Mouse (Mus musculus) heart, embryonic 12.5 days (tissue): ENCODE data around the gene Zfp872. TPM values are rescaled to one million over a fixed set of nuclear protein-coding genes. Genes with fewer than 3 reads are reported as not detected.
"Not testable (repeated sequence)": the region's sequence is repeated elsewhere in the genome, so short reads cannot be mapped to it uniquely, and the experiment has no call there.

ENCODE experiments used
- ATAC-seq: fragments of 200-750 bp; cut with Nextera tagmentation; 2 replicates; pipeline ENCODE4 v1.8.0; 2017; ENCODE audit warnings: moderate TSS enrichment, moderate library complexity; ENCODE audit not compliant: insufficient number of reproducible peaks, low FRiP score
- H3K27ac ChIP-seq: fragments of 300-500 bp; sonication (generic); 2 replicates; pipeline ENCODE4 v1.5.1; 2016; ENCODE audit warnings: mild to moderate bottlenecking, moderate library complexity; ENCODE audit not compliant: poor library complexity, severe bottlenecking
- H3K27me3 ChIP-seq: fragments of 300-500 bp; sonication (generic); replicated peaks from 2 replicates; pipeline ENCODE4 v1.6.1; 2016; ENCODE audit warnings: mild to moderate bottlenecking, moderate library complexity
- H3K36me3 ChIP-seq: fragments of 300-500 bp; sonication (generic); 2 replicates; pipeline ENCODE4 v1.6.1; 2016; ENCODE audit warnings: mild to moderate bottlenecking, moderate library complexity
- H3K4me1 ChIP-seq: fragments of 300-500 bp; sonication (generic); replicated peaks from 2 replicates; pipeline ENCODE4 v1.6.1; 2016; ENCODE audit warnings: mild to moderate bottlenecking
- H3K4me2 ChIP-seq: fragments of 300-500 bp; sonication (generic); 2 replicates; pipeline ENCODE4 v1.6.1; 2016; ENCODE audit warnings: mild to moderate bottlenecking, moderate library complexity
- H3K4me3 ChIP-seq: fragments of 300-500 bp; sonication (generic); 2 replicates; pipeline ENCODE4 v1.5.1; 2016; ENCODE audit warnings: mild to moderate bottlenecking
- H3K9ac ChIP-seq: fragments of 300-500 bp; sonication (generic); 2 replicates; pipeline ENCODE4 v1.6.1; 2016; ENCODE audit warnings: mild to moderate bottlenecking, moderate library complexity
- H3K9me3 ChIP-seq: fragments of 300-500 bp; sonication (generic); replicated peaks from 2 replicates; pipeline ENCODE4 v1.6.1; 2016; ENCODE audit warnings: mild to moderate bottlenecking, moderate library complexity
- WGBS: fragments of 180-500 bp; shearing (Covaris S2); methylation state at CpG from one replicate; pipeline ENCODE4 v1.1.7; 2016; 5-methylcytosine and 5-hydroxymethylcytosine counted together
- polyA plus RNA-seq: library from polyadenylated mRNA; unstranded; fragments of >200 nt; fragmentation: Nextera tagmentation; extraction: Ambion mirVana; gene quantifications from 2 replicates; pipeline ENCODE4 v1.2.1, GENCODE M21; 2016

Gene Zfp872
- 0.17 TPM in 1 of 2 replicates, not detected in the other for polyA plus RNA-seq

GRCm38 (mm10) chr9:22188025-22188611, at the start of gene Zfp872:
Gene Zfp872 (plus strand): TSS chr9:22188090.
- peak; percentile 48 for ATAC-seq
- Histone ChIP-seq H3K4me2 (peak within 1 kb of the TSS; percentile 78), H3K9ac (peak within 1 kb of the TSS; percentile 63), H3K27me3 (peaks cover 13% of the 10 kb centered on the region; the same call in 1 of the 2 replicates), H3K4me3 (peak within 1 kb of the TSS; percentile 45), H3K36me3 (no peaks in the 10 kb centered on the region), H3K4me1 (no peaks in the 10 kb centered on the region), H3K9me3 (peaks cover 26% of the 10 kb centered on the region), H3K27ac (no peak within 1 kb of the TSS)
- 15% methylated on average over 43 of the region's 43 CpGs for WGBS

- Histone ChIP-seq H3K4me1 (peaks cover 8% of the 10 kb centered on the region; the same call in 1 of the 2 replicates), H3K9me3 (no peaks in the 10 kb centered on the region), H3K9ac (no peak overlapping the region), H3K36me3 (no peaks in the 10 kb centered on the region), H3K4me2 (no peak overlapping the region), H3K4me3 (no peak overlapping the region), H3K27me3 (peaks cover under 1% of the 10 kb centered on the region; the same call in 1 of the 2 replicates), H3K27ac (no peak overlapping the region)
- ATAC-seq, result no peak
- WGBS, result 30% methylated on average over 2 of the region's 2 CpGs
These were observed 49.4 kb upstream of the Zfp872 start for GRCm38 (mm10) chr9:22138480-22138879.

- WGBS, result 86% methylated on average over 5 of the region's 5 CpGs
These were observed 48.1 kb upstream of the Zfp872 start for GRCm38 (mm10) chr9:22139746-22140145.

GRCm38 (mm10) chr9:22143108-22144037, 44.5 kb upstream of the Zfp872 start:
- peaks cover 3% of the 10 kb centered on the region; the same call in 1 of the 2 replicates for H3K9me3 ChIP-seq
- H3K9ac ChIP-seq, result no peak overlapping the region
- H3K27ac ChIP-seq, result no peak overlapping the region
- H3K4me1 ChIP-seq, result no peaks in the 10 kb centered on the region
- no peaks in the 10 kb centered on the region for H3K27me3 ChIP-seq
- H3K36me3 ChIP-seq, result no peaks in the 10 kb centered on the region
- 50% methylated on average over 17 of the region's 17 CpGs for WGBS
- H3K4me3 ChIP-seq, result no peak overlapping the region
- no peak overlapping the region for H3K4me2 ChIP-seq
- ATAC-seq, result peak; percentile 51

More at GRCm38 (mm10) chr9:22139746-22140145, 48.1 kb upstream of the Zfp872 start:
- no peaks in the 10 kb centered on the region for H3K9me3 ChIP-seq
- H3K4me2 ChIP-seq, result no peak overlapping the region
- no peak overlapping the region for H3K4me3 ChIP-seq
- H3K27ac ChIP-seq, result no peak overlapping the region
- no peaks in the 10 kb centered on the region for H3K36me3 ChIP-seq
- peaks cover 8% of the 10 kb centered on the region; the same call in 1 of the 2 replicates for H3K4me1 ChIP-seq
- H3K9ac ChIP-seq, result no peak overlapping the region
- no peaks in the 10 kb centered on the region for H3K27me3 ChIP-seq
- ATAC-seq, result no peak

- Histone ChIP-seq H3K4me1 (no peaks in the 10 kb centered on the region), H3K36me3 (no peaks in the 10 kb centered on the region), H3K9me3 (peaks cover 3% of the 10 kb centered on the region; the same call in 1 of the 2 replicates), H3K27ac (no peak overlapping the region), H3K9ac (no peak overlapping the region), H3K4me3 (no peak overlapping the region), H3K4me2 (no peak overlapping the region), H3K27me3 (no peaks in the 10 kb centered on the region)
- 80% methylated on average over 8 of the region's 8 CpGs for WGBS
- ATAC-seq, result no peak
These were observed 43.5 kb upstream of the Zfp872 start for GRCm38 (mm10) chr9:22144304-22144965.

- 64% methylated on average over 20 of the region's 20 CpGs for WGBS
- ATAC-seq, result peak; percentile 89
- no peaks in the 10 kb centered on the region for H3K36me3 ChIP-seq
- no peak overlapping the region for H3K9ac ChIP-seq
- H3K4me1 ChIP-seq, result no peaks in the 10 kb centered on the region
- H3K4me3 ChIP-seq, result no peak overlapping the region
- no peak overlapping the region for H3K27ac ChIP-seq
- peaks cover 3% of the 10 kb centered on the region; the same call in 1 of the 2 replicates for H3K9me3 ChIP-seq
- no peaks in the 10 kb centered on the region for H3K27me3 ChIP-seq
- no peak overlapping the region for H3K4me2 ChIP-seq
These were observed 38.3 kb upstream of the Zfp872 start for GRCm38 (mm10) chr9:22149426-22150248.

GRCm38 (mm10) chr9:22150249-22150693, 37.6 kb upstream of the Zfp872 start:
- not testable (repeated sequence) for H3K9me3 ChIP-seq, H3K4me1 ChIP-seq, H3K4me2 ChIP-seq

GRCm38 (mm10) chr9:22150946-22151345, 36.9 kb upstream of the Zfp872 start:
- 76% methylated on average over 2 of the region's 2 CpGs for WGBS
- no peak overlapping the region for H3K27ac ChIP-seq
- no peak overlapping the region for H3K9ac ChIP-seq
- no peak for ATAC-seq
- H3K36me3 ChIP-seq, result no peaks in the 10 kb centered on the region
- H3K9me3 ChIP-seq, result peaks cover 3% of the 10 kb centered on the region; the same call in 1 of the 2 replicates
- no peak overlapping the region for H3K4me2 ChIP-seq
- H3K4me3 ChIP-seq, result no peak overlapping the region
- 0 out of 2 replicates have a peak, but pooled peaks cover 2% of the 10 kb centered on the region for H3K4me1 ChIP-seq
- no peaks in the 10 kb centered on the region for H3K27me3 ChIP-seq

More at GRCm38 (mm10) chr9:22150249-22150693, 37.6 kb upstream of the Zfp872 start:
- ATAC-seq, H3K4me3 ChIP-seq, H3K36me3 ChIP-seq, H3K27me3 ChIP-seq, H3K9ac ChIP-seq, H3K27ac ChIP-seq: not testable (repeated sequence)
- 77% methylated on average over 7 of the region's 7 CpGs for WGBS

GRCm38 (mm10) chr9:22153810-22154209, 34.1 kb upstream of the Zfp872 start:
- no peak overlapping the region for H3K4me2 ChIP-seq
- H3K27ac ChIP-seq, result no peak overlapping the region
- no peaks in the 10 kb centered on the region for H3K9me3 ChIP-seq
- H3K4me3 ChIP-seq, result no peak overlapping the region
- H3K9ac ChIP-seq, result no peak overlapping the region
- H3K27me3 ChIP-seq, result 0 out of 2 replicates have a peak, but pooled peaks cover 4% of the 10 kb centered on the region
- WGBS, result 88% methylated on average over 3 of the region's 3 CpGs
- H3K36me3 ChIP-seq, result no peaks in the 10 kb centered on the region
- peaks cover 11% of the 10 kb centered on the region for H3K4me1 ChIP-seq
- ATAC-seq, result no peak

- H3K27me3 ChIP-seq, result 0 out of 2 replicates have a peak, but pooled peaks cover 4% of the 10 kb centered on the region
- no peaks in the 10 kb centered on the region for H3K9me3 ChIP-seq
- H3K27ac ChIP-seq, result no peak overlapping the region
- no peaks in the 10 kb centered on the region for H3K36me3 ChIP-seq
- H3K4me2 ChIP-seq, result peak overlapping the region; percentile 83
- WGBS, result 16% methylated on average over 10 of the region's 10 CpGs
- ATAC-seq, result no peak
- peak overlapping the region; percentile 25 for H3K4me3 ChIP-seq
- H3K9ac ChIP-seq, result 0 out of 2 replicates have a peak overlapping the region, but pooled peaks have one; percentile 24
- peaks cover 11% of the 10 kb centered on the region for H3K4me1 ChIP-seq
These were observed 32.3 kb upstream of the Zfp872 start for GRCm38 (mm10) chr9:22155614-22156013.
